Mouse (Mus musculus): ENCODE measurements around the gene Tm2d3.

Tm2d3 gene

DNA sequence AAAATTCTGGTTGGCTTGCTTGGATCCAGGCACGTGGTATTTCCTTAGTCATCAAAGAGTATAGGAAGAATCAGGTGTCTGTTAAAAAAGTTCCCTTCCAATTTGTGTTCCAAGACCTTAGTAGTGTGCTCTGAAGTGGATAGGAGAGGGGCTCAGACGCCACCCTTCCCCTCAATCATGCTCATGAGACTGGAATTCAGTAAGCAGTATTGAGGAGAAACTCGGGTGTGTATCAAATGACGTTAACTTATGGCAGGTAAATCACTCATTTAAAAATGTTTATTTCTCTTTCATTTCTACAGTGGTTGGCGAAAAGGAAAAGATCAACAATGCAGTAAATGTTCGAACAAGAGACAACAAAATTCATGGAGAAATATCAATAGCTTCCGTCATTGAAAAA lies at the start of gene Tm2d3:
TSS of gene Tm2d3 (plus strand) at position 301 of the 400 bp plus-strand sequence.
- no peak for DNase-seq

DNA sequence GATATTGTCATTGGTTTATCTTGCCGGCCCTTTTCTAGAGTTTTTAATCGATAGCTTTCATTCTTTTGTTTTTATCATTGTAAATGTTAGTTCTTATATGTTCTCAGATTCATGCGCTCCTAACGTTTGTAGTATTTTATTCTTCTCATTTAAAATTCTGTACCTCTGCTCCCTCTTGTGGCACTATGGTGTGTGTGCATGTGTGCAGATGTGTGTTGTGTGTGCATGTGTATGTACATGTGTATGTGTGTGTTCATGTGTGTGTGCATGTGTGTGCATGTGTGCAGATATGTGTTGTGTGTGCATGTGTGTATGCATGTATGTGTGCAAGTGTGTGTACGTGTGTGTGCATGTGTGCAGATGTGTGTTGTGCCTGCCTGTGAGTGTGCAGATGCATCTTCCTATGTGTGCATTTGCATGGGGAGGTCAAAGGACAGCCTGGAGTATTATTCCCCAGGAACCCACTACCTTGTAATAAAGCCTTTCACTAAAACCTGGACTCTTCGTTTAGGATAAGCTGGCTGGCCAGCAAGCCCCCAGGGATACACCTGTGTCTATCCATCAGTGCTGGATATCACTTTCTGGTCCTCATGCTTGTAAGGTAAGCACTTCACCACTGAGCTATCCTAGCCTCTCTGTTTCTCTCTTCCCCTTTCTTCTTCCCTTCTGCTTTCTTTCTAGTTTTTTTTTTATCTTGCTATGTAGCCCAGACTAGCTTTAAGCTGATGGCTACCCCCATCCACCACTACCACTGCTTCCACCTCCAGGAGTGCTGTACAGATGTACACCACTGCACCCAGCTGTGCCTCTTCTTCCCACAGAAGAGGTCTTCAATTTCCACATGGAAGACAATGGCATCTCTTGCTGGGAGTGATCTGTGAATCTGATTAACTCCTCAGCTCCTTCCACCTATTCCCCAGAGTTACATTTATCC lies 48.3 kb upstream of the Tm2d3 start:
- peak; percentile 12 for DNase-seq

DNA sequence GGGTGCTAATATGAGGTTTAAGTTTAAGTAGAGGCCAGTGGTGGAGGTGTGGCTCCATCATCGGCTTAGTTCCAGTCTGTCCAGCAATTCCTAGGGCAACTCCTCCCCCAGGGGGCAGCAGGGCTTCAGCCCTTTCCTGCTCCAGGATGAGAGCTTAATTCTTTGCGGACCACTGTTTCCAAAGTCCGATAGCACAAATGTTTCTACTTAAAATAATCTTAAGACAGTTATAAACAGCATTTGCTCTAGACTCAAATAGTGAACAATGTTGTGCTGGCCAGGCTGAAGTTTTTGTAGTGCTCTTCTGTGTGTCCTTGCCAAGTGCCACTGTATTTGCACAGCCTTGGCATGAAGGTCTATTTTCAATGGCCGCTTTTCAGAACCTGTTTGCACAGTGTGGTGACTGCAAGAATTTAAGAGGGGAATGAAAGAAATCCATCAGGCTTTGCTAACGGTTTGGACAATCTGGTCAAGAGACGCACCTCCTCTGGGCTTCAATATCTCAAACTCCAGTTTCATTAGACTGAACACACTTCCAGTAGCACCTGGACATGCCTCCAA lies 47.0 kb upstream of the Tm2d3 start:
- DNase-seq = no peak

DNA sequence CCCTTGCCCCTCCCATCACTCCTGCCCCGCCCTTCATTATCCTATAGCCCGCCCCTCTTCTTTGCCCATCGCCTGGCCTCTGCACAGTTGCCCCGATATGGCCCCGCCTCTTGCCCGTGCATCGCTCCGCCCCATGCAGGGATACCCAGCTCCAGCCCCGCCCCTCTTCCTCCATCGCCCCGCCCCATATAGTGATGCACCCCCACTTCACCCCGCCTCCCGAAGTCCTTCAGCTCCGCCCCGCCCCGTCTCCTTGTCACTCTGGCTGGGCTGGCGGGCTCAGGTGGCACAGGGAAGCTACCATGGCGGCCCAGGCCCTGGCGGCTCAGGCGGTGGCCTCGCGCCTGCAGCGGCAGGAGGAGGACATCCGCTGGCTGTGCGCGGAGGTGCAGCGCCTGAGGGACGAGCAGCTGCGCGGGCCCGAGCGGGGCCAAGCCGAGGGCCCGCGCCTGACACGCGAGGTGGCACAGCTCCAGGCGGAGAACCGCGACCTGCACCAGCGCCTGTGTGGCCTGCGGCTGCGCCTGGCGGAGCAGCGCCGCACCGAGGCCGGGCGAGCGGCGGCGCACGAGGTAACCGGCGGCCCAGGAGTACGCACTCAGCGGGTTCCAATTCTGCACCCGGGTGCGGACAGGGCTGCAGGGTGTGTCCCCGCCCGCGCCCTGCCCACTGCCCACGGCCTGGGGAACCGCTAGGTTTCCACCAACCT lies 46.2 kb upstream of the Tm2d3 start, which contains the start of gene Tarsl2:
TSS of gene Tarsl2 (plus strand) at position 256 of the 709 bp plus-strand sequence.
- DNase-seq = peak; percentile 98

DNA sequence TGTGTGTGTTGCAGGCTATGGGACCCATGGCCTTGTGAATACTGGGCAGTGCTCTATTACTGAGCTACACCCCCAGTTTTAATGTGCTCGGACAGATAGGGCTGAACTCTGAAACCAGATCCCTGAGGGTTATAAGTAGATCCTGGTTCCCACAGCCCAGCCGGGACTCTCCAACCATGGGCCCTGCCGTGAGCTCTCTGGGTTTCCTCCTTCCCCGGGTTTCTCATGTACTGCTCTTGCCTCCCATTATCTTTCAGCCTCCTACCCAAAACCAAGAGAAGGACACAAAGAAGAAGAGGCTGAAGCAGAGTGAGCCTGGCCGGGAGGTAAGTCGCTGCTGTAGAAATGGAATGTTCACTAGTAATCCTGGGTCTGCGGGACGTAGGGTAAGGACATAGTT lies 45.0 kb upstream of the Tm2d3 start:
- DNase-seq = no peak

DNA sequence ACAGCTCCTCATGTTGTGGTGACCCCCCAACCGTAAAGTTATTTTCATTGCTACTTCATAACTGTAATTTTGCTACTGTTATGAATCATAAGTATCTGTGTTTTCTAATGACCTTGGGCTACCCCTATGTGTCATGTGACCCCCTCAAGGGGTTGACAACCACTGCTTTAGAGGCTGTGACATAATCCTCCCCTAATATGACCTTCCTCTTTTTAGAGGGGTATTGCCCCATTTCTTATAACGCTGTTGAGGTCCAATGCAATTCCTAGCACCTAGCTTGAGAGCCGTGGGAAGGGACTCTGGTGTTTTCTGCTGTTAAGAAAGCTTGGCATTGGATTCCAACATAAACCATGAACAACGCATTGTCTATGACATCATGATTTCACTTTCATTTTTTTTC lies 40.3 kb upstream of the Tm2d3 start:
- no peak for DNase-seq

DNA sequence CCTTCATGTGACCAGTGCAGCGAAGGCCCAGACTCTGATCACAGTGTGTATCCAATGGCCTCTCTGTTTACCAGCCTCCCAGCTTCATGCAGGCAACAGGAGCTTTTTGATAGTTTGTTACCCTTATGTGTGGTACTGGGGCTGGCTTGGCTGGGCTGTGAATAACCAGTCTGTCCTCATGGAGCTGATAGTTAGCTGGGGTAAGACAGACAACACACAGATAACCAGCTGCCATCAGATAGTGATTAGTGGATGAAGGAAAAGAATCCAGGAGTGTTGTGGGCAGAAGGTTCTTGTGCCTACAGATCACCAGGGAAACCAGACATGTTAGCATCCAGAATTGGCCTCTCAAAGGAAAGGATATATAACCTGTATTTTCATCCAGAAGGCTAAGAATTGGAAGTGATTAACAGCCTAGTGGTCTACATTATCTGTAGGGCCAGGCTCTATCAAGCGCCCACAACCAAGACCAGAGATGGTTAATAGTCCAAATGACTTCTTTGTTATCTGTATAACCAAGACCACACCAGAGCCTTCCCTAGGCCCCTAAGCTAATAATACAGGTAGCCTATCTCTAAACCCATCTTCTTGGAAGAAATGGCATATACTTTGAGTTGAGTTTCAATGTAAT lies 33.4 kb upstream of the Tm2d3 start:
- DNase-seq = no peak

DNA sequence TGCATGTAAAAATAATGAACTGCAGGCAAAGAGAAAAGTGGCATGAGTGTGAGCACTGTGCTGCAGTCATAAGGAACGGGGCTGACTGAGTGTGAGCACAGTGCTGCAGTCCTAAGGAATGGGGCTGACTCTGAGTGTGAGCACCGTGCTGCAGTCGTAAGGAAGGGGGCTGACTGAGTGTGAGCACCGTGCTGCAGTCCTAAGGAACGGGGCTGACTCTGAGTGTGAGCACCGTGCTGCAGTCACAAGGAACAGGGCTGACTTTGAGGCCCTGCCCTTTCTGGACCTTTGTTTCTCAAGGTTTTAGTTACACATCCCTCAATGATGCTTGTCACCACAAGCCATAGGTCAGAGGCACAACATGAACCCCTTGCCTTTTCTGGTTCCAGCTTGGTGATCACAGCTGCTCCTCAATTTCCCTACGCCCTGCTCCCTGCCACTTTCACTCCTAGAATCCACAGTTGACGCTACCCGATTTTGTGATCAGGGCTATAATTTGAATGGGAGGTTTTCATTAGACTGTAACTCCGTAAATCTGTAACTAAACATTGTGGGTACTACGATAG lies 27.7 kb upstream of the Tm2d3 start:
- no peak for DNase-seq

DNA sequence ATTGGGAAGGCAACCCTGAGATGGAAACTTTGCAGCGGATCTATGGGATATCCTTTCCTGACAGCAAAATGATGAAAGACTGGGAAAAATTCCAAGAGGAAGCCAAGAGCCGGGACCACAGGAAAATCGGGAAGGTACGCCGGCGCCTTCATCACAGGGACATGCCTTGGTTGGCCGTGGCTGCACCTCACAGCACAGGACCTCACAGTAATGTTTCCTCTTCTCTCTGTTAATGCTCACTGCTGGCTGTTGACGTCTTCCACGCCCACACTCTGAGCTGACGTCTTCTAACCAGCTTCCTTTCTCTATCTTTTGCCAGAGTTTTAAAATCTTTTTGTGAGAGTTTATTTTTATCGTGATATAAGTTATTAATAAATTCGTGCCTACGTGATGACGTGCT lies 27.1 kb upstream of the Tm2d3 start:
- peak; percentile 58 for DNase-seq

DNA sequence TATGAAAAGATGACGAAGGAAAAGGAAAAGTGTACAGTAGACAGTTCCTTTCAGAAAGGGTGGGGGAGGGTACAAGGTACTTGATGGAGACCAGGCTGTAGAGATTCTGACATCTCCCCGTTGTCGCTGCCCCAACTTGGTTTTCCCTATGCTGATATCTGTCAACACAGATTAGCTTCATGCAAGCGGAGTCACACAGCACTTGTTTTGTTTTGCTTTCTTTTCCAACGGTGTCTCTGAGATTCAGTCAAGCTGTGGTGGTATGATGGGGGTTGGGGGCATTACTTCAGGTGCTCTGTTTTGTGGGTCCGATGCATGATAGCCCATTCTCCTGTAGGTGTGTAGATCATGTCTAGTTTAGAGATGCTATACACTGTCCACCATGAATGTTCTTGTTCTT lies 23.5 kb upstream of the Tm2d3 start:
- DNase-seq = no peak

DNA sequence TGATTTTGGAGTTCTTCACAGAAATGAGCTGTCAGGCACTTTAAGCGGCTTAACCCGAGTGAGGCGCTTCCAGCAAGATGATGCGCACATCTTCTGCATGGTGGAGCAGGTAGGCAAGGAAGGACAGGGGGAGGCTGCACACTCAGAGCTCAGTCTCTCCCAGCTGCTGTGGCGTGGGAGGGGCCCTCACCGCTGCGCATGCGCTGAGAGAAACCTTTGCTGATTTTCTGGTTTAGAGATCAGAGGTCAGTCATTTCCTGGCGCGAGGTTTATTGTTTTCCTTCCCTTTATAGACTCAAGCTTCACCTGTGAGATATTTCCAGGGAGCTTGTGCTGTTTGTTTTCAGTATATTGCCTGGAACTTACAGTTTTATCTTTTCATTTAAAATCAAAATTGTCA lies 12.9 kb upstream of the Tm2d3 start:
- DNase-seq = no peak

DNA sequence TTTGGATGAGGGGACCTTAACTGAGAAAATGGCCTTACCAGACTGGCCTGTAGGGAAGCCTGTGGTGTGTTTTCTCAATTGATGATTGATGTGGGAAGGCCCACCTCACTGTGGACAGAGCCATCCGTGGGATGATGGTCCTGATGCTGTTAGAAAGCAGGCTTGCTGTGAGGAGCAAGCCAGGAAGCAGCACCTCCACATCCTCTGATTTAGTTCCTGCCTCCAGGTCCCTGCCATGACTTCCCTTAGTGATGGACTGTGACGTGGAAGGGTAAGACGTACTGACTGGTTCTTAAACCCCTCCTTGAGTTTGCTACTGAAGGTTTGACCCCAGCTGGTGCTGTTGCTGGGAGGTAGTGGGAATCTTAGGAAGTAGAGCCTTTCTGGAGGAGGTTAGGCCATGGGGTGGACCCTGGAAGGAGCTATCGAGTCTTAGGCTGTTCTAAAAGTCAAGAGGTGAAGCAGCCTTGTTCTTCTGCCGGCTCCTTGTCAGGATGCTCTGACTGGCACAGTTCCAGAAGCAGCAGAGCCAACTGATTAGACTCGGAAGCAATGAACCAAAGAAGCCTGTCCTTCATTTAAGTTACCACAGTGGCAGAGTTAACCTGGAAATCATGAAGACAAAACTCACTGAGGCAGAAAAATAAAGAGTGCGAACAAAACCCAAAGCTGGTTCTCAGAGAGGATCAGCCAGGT lies 11.9 kb upstream of the Tm2d3 start:
- DNase-seq = no peak

DNA sequence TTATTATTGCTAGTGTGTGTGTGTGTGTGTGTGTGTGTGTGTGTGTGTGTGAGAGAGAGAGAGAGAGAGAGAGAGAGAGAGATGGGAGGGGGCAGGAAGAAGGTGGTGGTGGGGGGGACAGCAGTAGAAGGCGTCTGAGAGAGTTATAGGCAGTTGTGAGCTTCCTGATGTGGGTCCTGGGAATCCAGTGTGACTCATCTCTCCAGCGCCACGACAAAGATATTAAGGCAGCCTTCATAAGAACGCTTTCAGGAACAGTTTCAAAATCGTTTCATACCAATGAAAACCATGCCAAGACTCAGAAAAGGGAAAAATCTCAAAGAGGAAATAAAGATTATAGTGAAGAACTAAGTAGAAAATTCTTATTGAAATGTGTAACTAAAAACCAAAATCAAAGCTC lies 9.8 kb upstream of the Tm2d3 start:
- DNase-seq = no peak

DNA sequence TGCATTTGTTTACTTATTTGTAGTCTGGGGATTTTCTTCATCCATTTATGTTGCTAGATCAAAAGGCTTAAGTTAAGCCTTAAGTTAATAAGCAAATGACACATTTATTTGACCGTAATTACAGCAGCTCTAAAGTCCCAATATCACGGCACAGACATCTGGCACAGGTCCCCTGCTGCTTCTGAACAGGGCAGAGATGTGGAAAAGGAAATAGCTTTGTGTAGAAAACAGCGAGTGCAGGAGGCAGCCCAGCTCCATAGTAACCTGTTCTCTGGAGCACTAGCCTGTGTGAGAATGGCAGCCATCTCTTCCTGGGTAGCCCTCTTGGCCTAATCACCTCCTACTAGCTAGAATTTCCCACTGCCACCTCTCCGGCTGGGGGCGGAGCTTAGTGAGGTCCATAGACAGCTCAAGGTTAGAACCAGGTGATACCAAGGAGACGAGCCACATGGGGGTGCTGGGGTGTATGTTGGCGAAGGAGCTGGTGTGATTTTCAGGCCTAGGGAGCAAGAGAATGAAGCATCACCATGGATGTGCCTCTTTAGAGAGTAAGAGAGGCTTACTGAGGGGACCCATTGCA lies 6.6 kb upstream of the Tm2d3 start:
- no peak for DNase-seq

DNA sequence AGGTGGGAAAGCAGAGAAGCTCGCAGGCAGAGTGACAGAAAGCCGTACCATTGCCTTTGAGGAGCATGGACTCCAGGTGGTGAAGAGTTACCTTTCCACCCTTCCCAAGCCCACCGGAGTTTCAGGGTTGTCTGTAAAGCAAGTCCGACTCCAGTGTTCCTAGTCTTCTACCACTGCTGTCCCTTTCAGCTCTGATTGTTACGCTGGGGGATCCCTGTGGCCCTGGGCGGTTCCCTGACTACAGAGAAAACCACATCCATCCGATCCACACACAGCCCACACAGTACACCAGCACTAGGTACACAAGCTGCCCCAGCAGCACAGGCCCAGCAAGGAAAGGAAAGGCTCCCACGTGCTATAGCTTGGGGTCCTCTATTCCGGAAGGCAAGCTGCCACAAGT lies 4.3 kb upstream of the Tm2d3 start:
- DNase-seq = no peak

DNA sequence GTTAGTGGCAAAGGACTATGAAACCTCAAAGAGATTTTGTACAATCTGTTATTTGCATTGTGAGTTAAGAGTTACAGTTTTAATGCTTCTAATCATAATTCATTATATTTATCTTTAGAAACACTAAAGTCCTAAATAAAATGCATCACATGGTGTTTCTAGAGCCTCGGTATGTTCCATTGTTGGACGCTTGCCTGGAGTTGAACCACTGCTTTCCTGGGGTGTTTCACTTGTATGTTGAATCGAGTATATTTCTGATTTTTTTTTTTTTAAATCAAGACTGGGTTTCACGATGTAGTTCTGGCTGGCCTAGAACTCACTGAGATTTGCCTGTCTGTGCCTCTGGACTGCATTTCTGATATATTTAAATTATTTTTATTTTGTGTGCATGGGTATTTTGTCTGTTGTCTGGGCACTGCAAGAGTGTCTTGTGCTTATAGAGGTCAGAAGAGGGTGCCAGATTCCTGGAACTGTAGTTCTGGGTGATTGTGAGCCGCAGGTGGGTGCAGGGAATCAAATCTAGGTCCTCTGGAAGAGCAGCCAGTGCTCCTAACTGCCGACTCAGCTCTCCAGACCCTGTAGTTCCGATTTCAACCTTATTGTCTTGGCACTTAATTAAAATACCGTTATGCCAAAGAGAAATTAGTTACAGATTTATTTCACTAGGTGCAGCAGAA lies 1.1 kb downstream of the Tm2d3 start:
- DNase-seq = no peak

DNA sequence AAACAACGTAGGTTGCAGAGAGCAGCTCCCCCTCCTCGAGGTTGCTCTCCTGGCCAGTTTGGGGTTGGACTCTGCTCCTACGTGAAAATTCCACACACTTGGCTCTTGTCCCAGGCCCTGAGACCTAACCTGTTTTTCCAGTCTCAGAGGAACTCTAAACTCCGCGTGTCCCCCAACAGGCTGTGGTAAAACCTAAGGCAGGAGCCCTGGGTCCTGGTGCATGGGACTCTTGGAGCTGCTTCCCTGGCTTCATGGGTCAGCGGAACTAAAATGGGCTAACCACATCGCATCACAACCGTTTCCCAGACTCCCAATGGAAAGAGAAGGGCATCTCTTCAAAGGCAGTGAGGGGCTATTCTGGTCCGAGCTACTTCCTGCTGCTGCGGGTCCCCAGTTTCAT lies 1.9 kb downstream of the Tm2d3 start:
- DNase-seq = peak; percentile 79

DNA sequence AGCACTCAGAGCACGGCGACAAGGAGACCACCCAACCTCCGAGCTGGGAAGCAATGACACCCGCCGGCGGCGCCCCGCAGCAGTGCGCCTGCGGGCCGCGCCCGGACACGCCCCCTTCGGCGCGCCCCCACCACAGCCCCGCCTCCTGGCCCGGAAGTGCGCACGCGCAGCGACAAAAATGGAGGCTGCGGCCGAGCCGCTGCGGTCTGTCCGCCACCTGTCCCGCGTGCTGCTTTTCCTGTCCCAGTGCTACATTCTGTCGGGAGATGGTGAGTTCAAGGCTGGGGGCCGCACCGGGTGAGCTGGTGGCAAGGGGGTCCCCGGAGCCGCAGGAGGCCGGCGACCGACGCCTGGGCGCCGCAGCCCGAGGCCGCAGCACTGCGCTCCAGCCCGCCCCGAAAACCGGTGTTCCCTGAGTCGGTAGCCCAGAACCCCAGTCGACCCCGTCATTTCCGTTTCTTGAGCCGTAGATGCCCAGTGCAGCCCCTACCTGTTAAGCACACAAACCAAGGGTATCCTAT lies 2.4 kb downstream of the Tm2d3 start:
- peak; percentile 92 for DNase-seq

DNA sequence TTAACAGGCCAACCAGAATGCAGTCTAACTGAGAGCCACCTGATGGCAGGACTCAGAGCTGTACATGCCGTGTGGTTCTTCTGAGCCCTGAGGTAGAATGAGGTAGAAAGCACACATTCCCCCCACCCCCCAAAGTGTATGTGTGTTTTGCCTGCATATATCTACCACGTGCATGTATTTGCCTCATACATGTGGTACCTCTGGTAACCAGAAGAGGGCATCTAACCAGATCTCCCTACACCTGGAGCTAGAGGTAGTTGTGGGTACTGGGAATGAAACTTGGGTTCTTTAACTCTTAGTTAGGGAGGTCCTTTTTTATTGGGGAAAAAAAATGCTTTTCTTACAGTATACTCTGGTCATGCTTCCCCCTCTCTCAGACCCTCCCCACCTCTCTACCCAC lies 5.5 kb downstream of the Tm2d3 start:
- DNase-seq = no peak

DNA sequence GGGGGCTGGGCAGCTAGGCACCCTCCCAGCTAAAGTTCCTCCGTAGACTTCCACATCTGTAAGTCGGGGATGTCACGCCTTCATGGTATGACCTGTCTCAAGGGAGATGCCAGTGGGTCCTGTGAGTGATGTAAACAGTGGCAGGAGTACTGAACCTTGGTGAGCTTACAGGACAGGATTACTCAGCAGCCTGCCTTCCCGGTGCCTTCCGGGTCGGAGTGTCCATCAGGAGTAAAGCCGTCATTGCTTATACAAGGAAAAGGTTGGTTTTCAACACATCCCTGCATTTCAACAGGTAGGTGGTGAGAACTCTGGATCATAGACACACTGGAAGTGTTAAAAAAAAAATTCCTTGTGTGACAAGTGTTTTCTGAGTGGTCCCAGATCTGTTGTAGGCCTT lies 11.1 kb downstream of the Tm2d3 start:
- no peak for DNase-seq

DNA sequence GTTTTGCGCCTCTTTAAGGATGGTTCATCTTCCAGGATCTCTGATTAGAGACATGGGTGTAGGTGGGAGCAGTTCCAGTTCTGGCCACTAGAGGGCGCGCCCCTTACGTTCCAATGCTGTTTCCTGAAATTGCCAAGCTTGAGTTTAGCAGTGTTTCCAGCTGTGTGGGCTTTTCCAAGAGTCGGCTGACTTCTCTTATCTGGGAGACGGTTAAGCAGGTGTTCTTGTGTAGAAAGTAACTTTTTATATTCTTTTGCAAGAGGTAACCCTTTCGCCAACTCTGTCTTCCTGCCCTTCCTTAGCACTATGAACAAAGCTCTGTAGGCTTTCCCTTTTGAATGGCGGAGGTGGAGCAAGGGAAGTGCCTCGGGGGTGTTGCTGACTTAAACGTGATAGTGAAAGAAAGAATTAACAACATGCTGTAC lies 13.9 kb downstream of the Tm2d3 start:
- peak; percentile 91 for DNase-seq
